Mouse (Mus musculus): ENCODE measurements around the gene Amotl1.

DNA sequence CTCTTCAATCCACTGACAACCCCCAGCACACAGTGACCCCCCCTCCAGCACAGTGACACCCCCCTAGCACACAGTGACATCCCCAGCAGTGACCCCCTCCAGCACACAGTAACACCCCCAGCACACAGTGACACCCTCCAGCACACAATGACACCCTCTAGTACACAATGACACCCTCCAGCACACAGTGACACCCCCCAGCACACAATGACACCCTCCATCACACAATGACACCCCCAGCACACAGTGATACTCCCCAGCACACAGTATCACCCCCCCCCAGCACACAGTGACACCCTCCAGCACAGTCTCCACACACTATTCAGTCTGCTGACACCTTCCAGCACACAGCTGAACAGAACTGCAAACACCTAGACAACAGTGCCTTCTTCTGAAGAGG is 32.3 kb downstream of the Amotl1 start:
- TF ChIP-seq POLR2A (IDR thresholded peaks at IDR 0.05; ENCODE audit: extremely low read depth, insufficient read depth, low read length) (no peak), CTCF (IDR thresholded peaks at IDR 0.05; ENCODE audit: low read depth, low read length) (no peak)

Measured in liver, adult 2 months (tissue).